Mouse (Mus musculus): ENCODE data around the gene Gm39566. TPM values are rescaled to one million over a fixed set of nuclear protein-coding genes. Genes with fewer than 3 reads are reported as not detected.

Gm39566 gene
- polyA plus RNA-seq, 1 experiment from 2014 or later = not detected

GRCm38 (mm10) chr11:69836703-69837576 lies 21.8 kb upstream of the Gm39566 start:
- peak; percentile 72 for DNase-seq
- peak overlapping the region; percentile 99 for H3K4me2 ChIP-seq (ENCODE audit: low read length)
- WGBS = under 1% methylated on average over 52 of the region's 52 CpGs
- no peaks in the 10 kb centered on the region for H3K9me3 ChIP-seq (ENCODE audit: control insufficient read depth, low read length)
- ATAC-seq (ENCODE audit: low FRiP score, low TSS enrichment) = peak; percentile 6; the same call in 1 of the 2 replicates
- no peaks in the 10 kb centered on the region for H3K27me3 ChIP-seq (ENCODE audit: control insufficient read depth, insufficient read depth, low read length)
- peak overlapping the region; percentile 94 for H3K4me3 ChIP-seq (replicated peaks; ENCODE audit: low read depth, low read length)
- H3K4me1 ChIP-seq (ENCODE audit: control insufficient read depth, insufficient read depth, low read length) = peaks cover 34% of the 10 kb centered on the region
- H3K9ac ChIP-seq (replicated peaks; ENCODE audit: low read length) = peak overlapping the region; percentile 95
- peaks cover 20% of the 10 kb centered on the region for H3K36me3 ChIP-seq (ENCODE audit: control insufficient read depth, insufficient read depth, low read length)
- peak overlapping the region; percentile 96 for H3K27ac ChIP-seq (replicated peaks; ENCODE audit: low read depth, low read length)

- ATAC-seq (ENCODE audit: low FRiP score, low TSS enrichment) (no peak), DNase-seq (peak; percentile 29)
- peaks cover 29% of the 10 kb centered on the region for H3K36me3 ChIP-seq (ENCODE audit: control insufficient read depth, insufficient read depth, low read length)
- H3K4me3 ChIP-seq (replicated peaks; ENCODE audit: low read depth, low read length) = peak overlapping the region; percentile 94
- H3K4me1 ChIP-seq (ENCODE audit: control insufficient read depth, insufficient read depth, low read length) = peaks cover 34% of the 10 kb centered on the region
- H3K9ac ChIP-seq (replicated peaks; ENCODE audit: low read length) = peak overlapping the region; percentile 95
- H3K27me3 ChIP-seq (ENCODE audit: control insufficient read depth, insufficient read depth, low read length) = no peaks in the 10 kb centered on the region
- WGBS = 2% methylated on average over 4 of the region's 4 CpGs
- no peaks in the 10 kb centered on the region for H3K9me3 ChIP-seq (ENCODE audit: control insufficient read depth, low read length)
- H3K27ac ChIP-seq (replicated peaks; ENCODE audit: low read depth, low read length) = peak overlapping the region; percentile 96
- H3K4me2 ChIP-seq (ENCODE audit: low read length) = peak overlapping the region; percentile 99
These were observed 20.9 kb upstream of the Gm39566 start for GRCm38 (mm10) chr11:69835966-69836335.

DNA sequence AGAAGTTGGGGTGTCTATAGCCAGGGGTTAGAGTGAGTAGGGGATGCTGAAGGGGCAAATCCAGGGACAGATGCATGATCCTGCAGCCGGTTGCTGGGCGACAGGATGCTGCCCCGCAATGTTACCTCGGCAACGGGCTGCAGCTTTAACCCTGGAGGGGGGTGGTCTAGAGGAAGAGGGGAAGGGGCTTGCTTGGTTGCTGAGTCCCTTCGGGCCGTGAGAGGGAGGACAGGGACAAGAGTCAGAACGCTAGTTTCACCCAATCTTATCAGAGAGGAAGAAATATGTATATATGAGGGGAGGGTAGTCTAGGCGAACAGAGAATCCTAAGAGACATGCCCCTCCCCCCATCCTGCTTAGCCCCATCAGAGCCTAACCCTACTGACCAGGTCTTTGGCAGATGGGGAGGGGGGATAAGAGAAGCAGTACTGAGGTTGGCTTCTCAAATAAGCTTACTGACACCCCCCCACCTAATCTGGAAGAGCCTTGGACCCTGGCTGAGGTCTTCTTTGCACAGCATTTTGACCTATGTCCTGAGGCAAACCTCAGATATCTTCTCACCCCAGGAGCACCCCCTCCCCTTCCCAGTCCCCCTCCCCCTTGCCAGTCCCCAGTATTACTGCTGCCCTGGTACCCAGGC lies 20.3 kb upstream of the Gm39566 start:
- Histone ChIP-seq H3K4me2 (ENCODE audit: low read length) (peak overlapping the region; percentile 99), H3K36me3 (ENCODE audit: control insufficient read depth, insufficient read depth, low read length) (peaks cover 34% of the 10 kb centered on the region), H3K27ac (replicated peaks; ENCODE audit: low read depth, low read length) (peak overlapping the region; percentile 96), H3K27me3 (ENCODE audit: control insufficient read depth, insufficient read depth, low read length) (no peaks in the 10 kb centered on the region), H3K9ac (replicated peaks; ENCODE audit: low read length) (peak overlapping the region; percentile 95), H3K4me3 (replicated peaks; ENCODE audit: low read depth, low read length) (peak overlapping the region; percentile 94), H3K9me3 (ENCODE audit: control insufficient read depth, low read length) (no peaks in the 10 kb centered on the region), H3K4me1 (ENCODE audit: control insufficient read depth, insufficient read depth, low read length) (peaks cover 34% of the 10 kb centered on the region)
- under 1% methylated on average over 9 of the region's 9 CpGs for WGBS
- no peak for ATAC-seq (ENCODE audit: low FRiP score, low TSS enrichment)
- peak; percentile 64 for DNase-seq

GRCm38 (mm10) chr11:69834001-69834549 lies 19.0 kb upstream of the Gm39566 start:
- peaks cover 30% of the 10 kb centered on the region for H3K4me1 ChIP-seq (ENCODE audit: control insufficient read depth, insufficient read depth, low read length)
- H3K27ac ChIP-seq (replicated peaks; ENCODE audit: low read depth, low read length) = peak overlapping the region; percentile 96
- peak overlapping the region; percentile 94 for H3K4me3 ChIP-seq (replicated peaks; ENCODE audit: low read depth, low read length)
- WGBS = 5% methylated on average over 47 of the region's 48 CpGs
- H3K27me3 ChIP-seq (ENCODE audit: control insufficient read depth, insufficient read depth, low read length) = no peaks in the 10 kb centered on the region
- ATAC-seq (ENCODE audit: low FRiP score, low TSS enrichment) (no peak), DNase-seq (peak; percentile 71)
- H3K4me2 ChIP-seq (ENCODE audit: low read length) = peak overlapping the region; percentile 99
- peaks cover 41% of the 10 kb centered on the region for H3K36me3 ChIP-seq (ENCODE audit: control insufficient read depth, insufficient read depth, low read length)
- H3K9ac ChIP-seq (replicated peaks; ENCODE audit: low read length) = peak overlapping the region; percentile 95
- H3K9me3 ChIP-seq (ENCODE audit: control insufficient read depth, low read length) = no peaks in the 10 kb centered on the region

GRCm38 (mm10) chr11:69833554-69833953 lies 18.5 kb upstream of the Gm39566 start:
- H3K4me3 ChIP-seq (replicated peaks; ENCODE audit: low read depth, low read length) = peak overlapping the region; percentile 94
- ATAC-seq (ENCODE audit: low FRiP score, low TSS enrichment) (no peak), DNase-seq (no peak)
- WGBS = 63% methylated on average over 8 of the region's 8 CpGs
- peak overlapping the region; percentile 95 for H3K9ac ChIP-seq (replicated peaks; ENCODE audit: low read length)
- H3K27ac ChIP-seq (replicated peaks; ENCODE audit: low read depth, low read length) = peak overlapping the region; percentile 96
- no peaks in the 10 kb centered on the region for H3K27me3 ChIP-seq (ENCODE audit: control insufficient read depth, insufficient read depth, low read length)
- H3K4me2 ChIP-seq (ENCODE audit: low read length) = peak overlapping the region; percentile 99
- H3K36me3 ChIP-seq (ENCODE audit: control insufficient read depth, insufficient read depth, low read length) = peaks cover 41% of the 10 kb centered on the region
- H3K9me3 ChIP-seq (ENCODE audit: control insufficient read depth, low read length) = no peaks in the 10 kb centered on the region
- peaks cover 27% of the 10 kb centered on the region for H3K4me1 ChIP-seq (ENCODE audit: control insufficient read depth, insufficient read depth, low read length)

GRCm38 (mm10) chr11:69828832-69829231 lies 13.7 kb upstream of the Gm39566 start:
- Histone ChIP-seq H3K4me1 (ENCODE audit: control insufficient read depth, insufficient read depth, low read length) (peaks cover 4% of the 10 kb centered on the region), H3K27ac (replicated peaks; ENCODE audit: low read depth, low read length) (no peak overlapping the region), H3K9me3 (ENCODE audit: control insufficient read depth, low read length) (no peaks in the 10 kb centered on the region), H3K27me3 (ENCODE audit: control insufficient read depth, insufficient read depth, low read length) (no peaks in the 10 kb centered on the region), H3K36me3 (ENCODE audit: control insufficient read depth, insufficient read depth, low read length) (peaks cover 87% of the 10 kb centered on the region), H3K4me3 (replicated peaks; ENCODE audit: low read depth, low read length) (no peak overlapping the region), H3K4me2 (ENCODE audit: low read length) (no peak overlapping the region), H3K9ac (replicated peaks; ENCODE audit: low read length) (no peak overlapping the region)
- WGBS = 55% methylated on average over 5 of the region's 5 CpGs
- no peak for ATAC-seq (ENCODE audit: low FRiP score, low TSS enrichment)
- no peak for DNase-seq

DNA sequence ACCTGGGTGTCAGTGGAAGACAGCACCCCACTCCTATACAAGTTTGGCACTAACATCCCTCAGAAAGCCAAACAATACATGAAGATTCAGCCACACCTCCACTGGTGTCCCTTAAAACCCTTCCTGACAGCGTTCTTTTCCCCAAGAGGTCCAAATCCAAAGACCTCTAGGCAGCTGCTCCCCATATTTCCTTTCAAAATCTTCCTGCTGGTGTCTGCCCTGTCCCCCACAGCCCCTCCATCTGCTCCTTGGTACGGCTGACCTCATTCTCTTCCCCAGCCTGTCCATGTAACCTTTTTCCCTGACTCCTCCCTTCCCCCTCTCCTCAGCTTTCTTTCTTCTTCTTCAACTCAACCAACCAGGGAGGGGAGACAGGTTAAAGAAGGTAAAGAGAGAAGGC lies 8.4 kb upstream of the Gm39566 start:
- H3K27me3 ChIP-seq (ENCODE audit: control insufficient read depth, insufficient read depth, low read length) = no peaks in the 10 kb centered on the region
- H3K4me2 ChIP-seq (ENCODE audit: low read length) = no peak overlapping the region
- no peak overlapping the region for H3K9ac ChIP-seq (replicated peaks; ENCODE audit: low read length)
- H3K9me3 ChIP-seq (ENCODE audit: control insufficient read depth, low read length) = no peaks in the 10 kb centered on the region
- no peak overlapping the region for H3K4me3 ChIP-seq (replicated peaks; ENCODE audit: low read depth, low read length)
- peaks cover 47% of the 10 kb centered on the region for H3K36me3 ChIP-seq (ENCODE audit: control insufficient read depth, insufficient read depth, low read length)
- DNase-seq = no peak
- no peak overlapping the region for H3K27ac ChIP-seq (replicated peaks; ENCODE audit: low read depth, low read length)
- no peak for ATAC-seq (ENCODE audit: low FRiP score, low TSS enrichment)
- no peaks in the 10 kb centered on the region for H3K4me1 ChIP-seq (ENCODE audit: control insufficient read depth, insufficient read depth, low read length)
- WGBS = 83% methylated on average over 2 of the region's 2 CpGs

DNA sequence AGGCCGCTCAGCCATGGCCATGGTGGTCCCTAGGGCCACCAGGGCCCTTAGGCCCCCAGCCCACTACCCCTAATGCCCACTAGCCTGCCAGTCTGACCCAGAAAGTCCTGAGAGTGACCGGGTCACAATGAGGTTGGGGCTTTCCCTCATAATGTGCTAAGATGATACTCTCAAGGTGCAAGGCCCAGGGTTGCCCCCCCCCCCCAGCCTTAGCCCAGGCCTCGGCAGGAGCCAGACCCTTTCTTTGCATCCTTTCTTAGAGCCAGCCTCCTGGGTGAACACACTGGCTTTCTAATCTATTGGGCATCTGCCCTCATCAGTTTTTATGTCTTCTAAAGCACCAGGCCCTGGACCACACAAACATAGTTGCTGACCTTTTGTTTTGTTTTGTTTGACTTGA lies 7.0 kb upstream of the Gm39566 start, which contains the start of gene Spem1:
Gene Spem1 (minus strand): TSS at position 101 of the 400 bp plus-strand sequence.
- 87% methylated on average over 3 of the region's 3 CpGs for WGBS
- Histone ChIP-seq H3K27me3 (ENCODE audit: control insufficient read depth, insufficient read depth, low read length) (no peaks in the 10 kb centered on the region), H3K9ac (replicated peaks; ENCODE audit: low read length) (no peak within 1 kb of the TSS), H3K4me2 (ENCODE audit: low read length) (no peak within 1 kb of the TSS), H3K4me3 (replicated peaks; ENCODE audit: low read depth, low read length) (no peak within 1 kb of the TSS), H3K36me3 (ENCODE audit: control insufficient read depth, insufficient read depth, low read length) (peaks cover 33% of the 10 kb centered on the region), H3K4me1 (ENCODE audit: control insufficient read depth, insufficient read depth, low read length) (no peaks in the 10 kb centered on the region), H3K27ac (replicated peaks; ENCODE audit: low read depth, low read length) (no peak within 1 kb of the TSS), H3K9me3 (ENCODE audit: control insufficient read depth, low read length) (0 out of 2 replicates have a peak, but pooled peaks cover 7% of the 10 kb centered on the region)
- no peak for DNase-seq
- ATAC-seq (ENCODE audit: low FRiP score, low TSS enrichment) = no peak

Measured in midbrain, embryonic 14.5 days (tissue).